Mouse (Mus musculus) bone marrow, adult 2 months (tissue): Measurements from ENCODE around the gene Myo15b. TPM values are rescaled to one million over a fixed set of nuclear protein-coding genes. Genes with fewer than 3 reads are reported as not detected.

Experiments used
- H3K27ac ChIP-seq: fragments of 200-500 bp; 2 replicates; pipeline ENCODE4 v1.5.1; 2012; ENCODE audit warnings: low read depth, mild to moderate bottlenecking, control low read depth, inconsistent platforms, low read length; ENCODE audit not compliant: control insufficient read depth, poor library complexity, insufficient read depth
- H3K4me1 ChIP-seq: fragments of 200-500 bp; 2 replicates; pipeline ENCODE4 v1.6.1; 2011; ENCODE audit warnings: low read length; ENCODE audit not compliant: control insufficient read depth, insufficient read depth
- H3K4me3 ChIP-seq: fragments of 200-500 bp; replicated peaks from 2 replicates; pipeline ENCODE3; 2011; ENCODE audit warnings: mild to moderate bottlenecking, low read depth, low read length, control low read depth; ENCODE audit not compliant: control insufficient read depth
- CTCF ChIP-seq: fragments of 200-500 bp; IDR thresholded peaks from 2 replicates; pipeline ENCODE4 v1.5.1; 2011; ENCODE audit warnings: low read length, control low read depth; ENCODE audit not compliant: control insufficient read depth, insufficient read depth
- POLR2A ChIP-seq: fragments of 200-500 bp; IDR thresholded peaks from 2 replicates; pipeline ENCODE4 v1.6.1; 2011; ENCODE audit warnings: low read depth, mild to moderate bottlenecking, control low read depth, low read length, borderline replicate concordance; ENCODE audit not compliant: control insufficient read depth
- WGBS: fragments of 180-500 bp; shearing (Covaris S2); methylation state at CpG from one replicate; pipeline ENCODE4 v1.1.7; 2018; 5-methylcytosine and 5-hydroxymethylcytosine counted together
- polyA plus RNA-seq: library from polyadenylated mRNA; stranded (reverse); fragments of >200 nt; gene quantifications from 2 replicates; pipeline ENCODE4 v1.2.4, GENCODE M21; 2011; ENCODE audit warnings: low replicate concordance; ENCODE audit not compliant: missing spikeins, insufficient read depth, insufficient read length

Gene Myo15b
- polyA plus RNA-seq, 1 experiment, result 0.57 TPM

DNA sequence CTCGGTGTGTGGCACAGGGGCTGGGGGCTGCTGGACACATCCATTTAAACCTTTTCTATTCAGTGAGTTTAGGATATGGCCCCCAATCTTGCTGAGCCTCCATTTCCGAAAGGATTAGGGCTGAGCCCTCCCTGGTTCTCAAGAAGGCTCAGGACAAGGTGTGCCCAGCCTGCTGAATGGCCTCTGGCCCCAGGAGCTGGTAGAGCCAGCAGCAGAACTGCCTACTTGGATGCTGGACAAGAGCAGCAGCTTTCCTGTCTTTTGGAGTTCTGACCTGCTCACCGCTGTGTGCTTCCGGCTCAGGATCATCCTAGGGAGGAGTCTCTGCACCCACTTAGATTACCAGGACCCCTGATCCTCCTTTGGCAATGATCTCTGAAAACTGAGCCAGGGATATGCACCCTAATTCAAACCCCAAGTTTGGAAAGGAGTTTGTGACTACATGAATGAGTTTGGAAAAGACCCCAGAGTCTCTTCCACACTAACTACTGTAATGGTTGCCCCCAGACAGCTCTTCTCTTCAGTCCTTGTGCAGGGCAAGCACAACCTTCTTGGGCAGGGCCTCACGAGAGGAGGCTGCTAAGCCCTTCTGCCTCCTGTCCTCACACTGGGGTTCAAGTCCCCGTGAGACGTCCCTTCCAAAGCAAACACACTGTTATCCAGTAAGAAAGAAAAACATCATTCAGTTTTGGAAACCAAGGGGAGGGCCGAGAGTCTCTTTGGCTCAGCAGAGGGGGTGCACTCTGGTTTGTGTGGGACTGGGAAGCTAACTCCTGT lies 42.5 kb downstream of the Myo15b start:
- peak overlapping the region; percentile 70 for H3K4me3 ChIP-seq
- H3K27ac ChIP-seq, result peak overlapping the region; percentile 96
- WGBS, result 44% methylated on average over 8 of the region's 8 CpGs
- TF ChIP-seq POLR2A (no peak), CTCF (no peak)
- peaks cover 20% of the 10 kb centered on the region for H3K4me1 ChIP-seq

DNA sequence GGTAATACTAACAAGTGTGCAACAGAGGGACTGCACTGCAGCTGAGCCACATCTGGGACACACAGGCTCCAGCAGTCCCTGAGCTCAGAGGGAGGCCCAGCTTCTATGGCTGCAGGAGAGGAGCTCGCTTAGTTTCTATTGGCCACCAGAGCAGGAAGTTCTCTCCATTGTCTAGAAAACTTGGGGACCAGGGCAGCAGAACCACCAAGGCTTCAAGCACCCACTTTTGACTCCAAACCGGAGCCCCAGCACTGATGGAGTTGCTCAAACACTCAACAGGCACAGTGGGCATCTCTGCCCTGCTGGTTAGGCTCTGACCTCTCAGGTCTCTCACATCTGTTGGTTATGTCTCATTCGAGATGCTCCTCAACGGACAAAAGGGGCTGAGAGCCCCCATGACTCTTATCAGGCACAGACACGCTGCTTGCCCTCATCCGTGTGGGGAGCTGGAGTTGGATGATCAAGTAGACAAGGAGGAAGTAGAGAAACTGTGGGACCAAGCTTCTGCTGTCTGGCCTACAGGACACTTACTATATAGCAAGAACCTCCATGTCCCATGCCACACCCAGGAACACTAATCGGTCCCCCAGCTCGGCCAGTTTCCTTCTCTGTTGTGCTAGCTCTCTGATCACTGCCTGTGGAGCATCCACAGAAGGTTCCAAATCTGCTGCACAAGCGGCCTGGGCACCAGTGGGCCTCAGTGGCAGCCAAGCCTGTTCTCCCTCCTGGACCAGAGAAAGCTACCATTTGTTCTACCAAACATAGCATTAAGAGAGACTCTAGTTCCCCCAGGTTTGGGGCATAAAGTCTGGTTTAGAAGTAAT lies 43.3 kb downstream of the Myo15b start:
- peaks cover 20% of the 10 kb centered on the region for H3K4me1 ChIP-seq
- TF ChIP-seq CTCF, result 0 out of 2 replicates have a peak, but pooled peaks have one; percentile 13
- peak; percentile 34; the same call in 1 of the 2 replicates for TF ChIP-seq POLR2A
- 20% methylated on average over 9 of the region's 9 CpGs for WGBS
- peak overlapping the region; percentile 96 for H3K27ac ChIP-seq
- H3K4me3 ChIP-seq, result peak overlapping the region; percentile 70

DNA sequence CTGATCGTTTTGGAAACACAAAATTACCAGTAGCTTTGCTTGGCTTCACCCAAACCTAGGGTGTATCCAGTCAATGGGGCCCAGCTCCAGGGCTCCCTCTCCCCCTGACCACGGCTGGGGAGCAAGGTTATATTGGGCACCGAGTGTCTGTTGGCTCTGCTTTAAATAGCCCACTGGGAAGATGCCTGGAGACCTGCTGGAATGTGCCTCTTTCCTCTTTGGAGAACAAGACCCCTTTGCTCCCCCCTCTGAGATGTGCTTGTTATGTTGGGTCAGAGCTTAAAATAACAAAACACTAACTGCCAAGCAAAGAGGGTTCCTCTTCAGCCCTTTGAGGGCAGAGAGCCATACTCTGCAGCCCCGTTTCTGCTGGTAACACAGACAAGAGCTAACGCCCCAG lies 44.0 kb downstream of the Myo15b start:
- TF ChIP-seq POLR2A (no peak), CTCF (no peak)
- Histone ChIP-seq H3K27ac (peak overlapping the region; percentile 96), H3K4me3 (peak overlapping the region; percentile 39), H3K4me1 (peaks cover 20% of the 10 kb centered on the region)
- WGBS, result 28% methylated on average over 5 of the region's 5 CpGs

DNA sequence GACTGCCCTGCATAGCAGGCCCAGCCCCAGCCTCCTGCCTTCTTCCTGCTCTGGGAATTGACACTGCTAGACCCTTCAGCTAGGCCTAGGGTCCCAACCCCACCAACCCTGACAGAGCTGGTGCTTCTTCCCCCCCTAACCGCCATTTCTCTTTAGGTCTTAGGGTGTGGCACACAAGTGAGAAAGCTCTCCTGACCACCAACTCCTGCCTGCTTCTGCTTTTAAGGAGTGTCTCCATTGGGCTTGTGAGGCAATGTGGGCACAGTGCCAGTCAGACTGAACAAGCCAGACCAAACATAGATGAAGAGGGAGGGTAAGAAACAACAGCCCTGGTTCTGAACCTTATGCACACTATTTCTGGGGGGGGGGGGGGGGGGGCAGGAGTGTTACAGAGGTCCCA lies 44.6 kb downstream of the Myo15b start:
- H3K27ac ChIP-seq, result peak overlapping the region; percentile 96
- WGBS, result 5% methylated on average over 1 of the region's 1 CpGs
- peak overlapping the region; percentile 39 for H3K4me3 ChIP-seq
- peaks cover 20% of the 10 kb centered on the region for H3K4me1 ChIP-seq
- peak; percentile 24; the same call in 1 of the 2 replicates for TF ChIP-seq POLR2A
- no peak for TF ChIP-seq CTCF

DNA sequence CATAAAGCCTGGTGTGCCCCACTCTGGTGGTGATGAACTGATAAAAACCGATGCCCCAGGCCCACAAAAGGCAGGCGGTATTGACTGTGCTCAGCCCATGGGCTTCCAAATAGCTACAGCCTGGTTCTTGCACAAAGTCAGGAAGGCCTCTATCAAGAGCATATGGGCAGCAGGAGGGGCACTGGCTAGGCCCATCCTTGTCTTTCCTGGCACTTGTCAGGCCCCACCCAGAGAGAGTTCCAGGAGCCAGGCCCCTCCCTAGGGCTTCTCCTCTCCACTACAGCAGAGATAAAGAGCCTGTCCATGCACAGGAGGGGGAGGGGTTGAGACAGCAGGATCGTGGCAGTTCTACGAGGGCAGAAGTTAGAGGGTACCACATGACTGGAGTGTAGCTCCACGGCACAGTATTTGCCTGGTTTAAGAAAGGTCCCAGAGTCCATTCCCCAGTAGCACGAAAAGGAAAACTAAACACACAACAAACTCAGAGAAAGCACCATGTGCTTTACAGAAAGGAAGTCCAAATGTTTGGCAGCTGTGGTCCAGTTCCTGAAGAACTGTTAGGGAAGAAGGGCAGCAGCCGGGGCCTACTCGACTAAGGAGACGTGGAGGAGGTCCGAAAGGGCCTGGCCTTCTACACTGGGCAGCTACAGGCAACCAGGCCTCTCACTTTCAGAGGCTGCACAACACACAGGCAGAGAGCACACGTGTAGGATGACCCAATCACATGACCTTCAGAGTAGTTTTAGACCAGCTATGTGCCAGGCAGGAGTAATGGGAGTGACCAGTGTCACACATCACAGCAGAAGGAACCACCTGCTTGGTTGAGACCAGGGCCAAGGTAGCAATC lies 45.4 kb downstream of the Myo15b start:
- 23% methylated on average over 11 of the region's 11 CpGs for WGBS
- Histone ChIP-seq H3K4me3 (no peak overlapping the region), H3K4me1 (peaks cover 18% of the 10 kb centered on the region; the same call in 1 of the 2 replicates), H3K27ac (peak overlapping the region; percentile 96)
- TF ChIP-seq CTCF (no peak), POLR2A (peak; percentile 16; the same call in 1 of the 2 replicates)

DNA sequence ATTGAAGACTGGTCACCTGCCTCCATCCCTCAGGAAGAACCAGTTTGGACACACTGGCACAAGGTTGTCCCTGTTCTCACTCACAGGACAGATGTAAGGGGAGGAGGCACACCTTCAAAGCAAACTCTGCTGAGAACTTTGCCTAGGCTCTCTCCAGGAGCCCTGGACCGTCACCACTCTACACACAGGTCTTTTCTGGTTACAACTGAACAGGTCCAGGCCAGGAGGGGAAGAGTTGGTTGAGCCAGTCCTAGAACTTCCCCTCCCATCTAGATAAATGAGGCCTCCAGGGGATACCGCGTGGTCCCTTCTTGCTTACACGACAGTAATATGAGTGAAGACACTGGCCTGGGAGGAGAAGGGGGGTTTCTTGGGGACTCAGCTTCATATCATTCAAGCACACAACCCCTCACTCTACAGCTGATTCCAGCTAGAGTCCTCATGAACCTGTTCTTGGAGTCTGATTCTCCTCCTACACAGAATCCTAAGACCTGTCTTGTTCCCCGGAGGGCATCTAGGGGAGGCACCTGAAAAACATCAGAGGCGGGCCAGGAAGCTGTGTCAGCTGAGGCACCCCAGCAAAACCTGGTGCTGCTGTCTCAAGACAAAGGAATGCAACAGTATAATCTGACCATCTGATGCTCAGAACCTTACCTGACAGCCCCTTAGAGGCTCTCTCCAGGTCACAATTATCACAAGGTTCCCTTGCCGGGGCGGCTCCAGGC lies 46.2 kb downstream of the Myo15b start:
- TF ChIP-seq CTCF (no peak), POLR2A (no peak)
- Histone ChIP-seq H3K27ac (peak overlapping the region; percentile 96), H3K4me1 (peaks cover 18% of the 10 kb centered on the region), H3K4me3 (no peak overlapping the region)
- WGBS, result 62% methylated on average over 8 of the region's 8 CpGs

DNA sequence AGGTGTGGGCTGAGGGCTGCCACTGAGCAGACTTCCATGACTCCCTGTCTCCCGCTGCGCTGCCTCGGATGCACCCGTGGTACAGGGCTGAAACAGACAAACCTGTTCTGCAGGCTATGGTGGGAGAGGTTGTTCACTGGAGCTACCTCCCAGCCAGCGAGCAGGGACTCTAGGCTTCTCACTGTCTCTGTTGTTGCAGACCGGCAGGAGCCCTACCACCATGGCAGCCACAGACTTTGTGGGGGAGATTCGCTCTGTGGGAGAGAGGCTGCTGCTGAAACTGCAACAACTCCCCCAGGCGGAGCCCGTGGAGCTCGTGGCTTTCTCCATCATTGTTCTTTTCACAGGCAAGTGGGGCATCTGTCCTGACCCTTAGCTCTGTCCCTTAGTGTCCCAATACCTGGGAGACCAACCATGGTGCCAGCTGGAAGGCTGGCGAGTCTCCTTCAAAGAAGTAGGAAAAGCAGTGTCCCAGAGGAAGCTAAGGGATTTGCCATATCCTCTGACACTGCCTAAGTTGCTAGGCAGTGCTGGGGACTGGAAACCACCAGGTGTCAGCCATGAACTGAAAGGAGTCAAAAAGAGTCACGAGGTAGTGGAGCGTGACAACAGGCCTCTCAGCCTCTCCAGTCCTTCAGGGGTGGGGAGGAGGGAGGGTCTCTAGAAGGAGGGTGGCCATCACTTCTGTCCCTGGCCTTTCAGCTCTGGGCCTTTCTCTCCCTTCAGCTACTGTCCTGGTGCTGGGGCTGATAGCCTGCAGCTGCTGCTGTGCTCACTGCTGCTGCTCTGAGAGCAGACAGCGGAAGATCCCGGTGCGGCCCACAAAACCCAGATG lies 47.0 kb downstream of the Myo15b start:
- H3K4me3 ChIP-seq, result no peak overlapping the region
- TF ChIP-seq CTCF (0 out of 2 replicates have a peak, but pooled peaks have one; percentile 4), POLR2A (no peak)
- peak overlapping the region; percentile 96 for H3K27ac ChIP-seq
- 83% methylated on average over 16 of the region's 16 CpGs for WGBS
- peaks cover 19% of the 10 kb centered on the region for H3K4me1 ChIP-seq
